Mouse (Mus musculus): ENCODE measurements around the gene Ndel1.

The Ndel1 gene

GRCm38 (mm10) chr11:68871748-68872147 lies at the start of gene Ndel1:
Gene Ndel1 (minus strand): TSS chr11:68871858.
- DNase-seq (ENCODE audit: low spot score) = peak; percentile 31

GRCm38 (mm10) chr11:68914566-68914965 lies 42.9 kb upstream of the Ndel1 start:
- DNase-seq (ENCODE audit: low spot score) = no peak

GRCm38 (mm10) chr11:68911531-68912177 lies 40.0 kb upstream of the Ndel1 start:
- DNase-seq (ENCODE audit: low spot score) = no peak

GRCm38 (mm10) chr11:68908846-68909503 lies 37.3 kb upstream of the Ndel1 start:
- DNase-seq (ENCODE audit: low spot score) = no peak

- no peak for DNase-seq (ENCODE audit: low spot score)
Measured at GRCm38 (mm10) chr11:68907251-68907650, 35.6 kb upstream of the Ndel1 start.

- no peak for DNase-seq (ENCODE audit: low spot score)
Measured at GRCm38 (mm10) chr11:68906461-68906790, 34.8 kb upstream of the Ndel1 start.

GRCm38 (mm10) chr11:68905665-68906460 lies 34.2 kb upstream of the Ndel1 start:
- no peak for DNase-seq (ENCODE audit: low spot score)

GRCm38 (mm10) chr11:68905138-68905531 lies 33.5 kb upstream of the Ndel1 start:
- no peak for DNase-seq (ENCODE audit: low spot score)

GRCm38 (mm10) chr11:68904375-68905137 lies 32.9 kb upstream of the Ndel1 start:
- peak; percentile 45 for DNase-seq (ENCODE audit: low spot score)

- no peak for DNase-seq (ENCODE audit: low spot score)
Measured at GRCm38 (mm10) chr11:68903775-68904174, 32.1 kb upstream of the Ndel1 start.

- DNase-seq (ENCODE audit: low spot score) = no peak
Measured at GRCm38 (mm10) chr11:68902823-68903222, 31.2 kb upstream of the Ndel1 start.

- DNase-seq (ENCODE audit: low spot score) = no peak
Measured at GRCm38 (mm10) chr11:68902367-68902766, 30.7 kb upstream of the Ndel1 start.

- no peak for DNase-seq (ENCODE audit: low spot score)
Measured at GRCm38 (mm10) chr11:68902047-68902364, 30.3 kb upstream of the Ndel1 start.

GRCm38 (mm10) chr11:68901351-68902046 lies 29.8 kb upstream of the Ndel1 start, which contains the start of gene Rpl26:
Gene Rpl26 (plus strand): TSS chr11:68901583.
- DNase-seq (ENCODE audit: low spot score) = peak; percentile 97

- no peak for DNase-seq (ENCODE audit: low spot score)
Measured at GRCm38 (mm10) chr11:68900519-68901350, 29.1 kb upstream of the Ndel1 start.

- no peak for DNase-seq (ENCODE audit: low spot score)
Measured at GRCm38 (mm10) chr11:68899815-68900214, 28.2 kb upstream of the Ndel1 start.

GRCm38 (mm10) chr11:68898790-68899189 lies 27.1 kb upstream of the Ndel1 start:
- DNase-seq (ENCODE audit: low spot score) = no peak

- no peak for DNase-seq (ENCODE audit: low spot score)
Measured at GRCm38 (mm10) chr11:68897838-68898237, 26.2 kb upstream of the Ndel1 start.

GRCm38 (mm10) chr11:68897120-68897519 lies 25.5 kb upstream of the Ndel1 start:
- no peak for DNase-seq (ENCODE audit: low spot score)

- no peak for DNase-seq (ENCODE audit: low spot score)
Measured at GRCm38 (mm10) chr11:68896247-68896646, 24.6 kb upstream of the Ndel1 start.

GRCm38 (mm10) chr11:68893911-68894464 lies 22.3 kb upstream of the Ndel1 start:
- no peak for DNase-seq (ENCODE audit: low spot score)
